Mouse (Mus musculus) ES-E14 (cell line): ENCODE measurements at regions not wholly inside any gene's neighbourhood (a gene's known extent, or its start where the extent isn't known, plus 50 kb on each side); places are given as distances from the start of the nearest gene placed in this dataset.

Experiments used
- DNase-seq: peaks from one replicate; pipeline ENCODE4 v3.0.0-alpha.2; 2013; ENCODE audit warnings: low read depth, low spot score
- H3K27ac ChIP-seq: 2 replicates; pipeline ENCODE4 v1.5.1; 2012; ENCODE audit warnings: low read depth, mild to moderate bottlenecking, low read length, moderate library complexity, mixed read lengths; ENCODE audit not compliant: poor library complexity, insufficient read depth, severe bottlenecking
- H3K36me3 ChIP-seq: 2 replicates; pipeline ENCODE4 v1.6.1; 2012; ENCODE audit warnings: mild to moderate bottlenecking, low read length, moderate library complexity, mixed read lengths; ENCODE audit not compliant: control insufficient read depth, poor library complexity, insufficient read depth, severe bottlenecking
- H3K4me1 ChIP-seq, 2 experiments: fragments of 150-350 bp in 1 of 2; sonication (generic) in 1 of 2; 2 replicates each; pipeline ENCODE4 v1.6.1; 2012; ENCODE audit warnings: low read length in 2 of 2, mild to moderate bottlenecking in 1 of 2, mixed read lengths in 1 of 2; ENCODE audit not compliant: control insufficient read depth in 2 of 2, insufficient read depth in 2 of 2, poor library complexity in 1 of 2
- H3K4me3 ChIP-seq, 2 experiments: fragments of 150-350 bp in 1 of 2; sonication (generic) in 1 of 2; 2 replicates each; pipeline ENCODE4 v1.5.1; 2012; ENCODE audit warnings: low read length in 2 of 2, low read depth in 1 of 2, mild to moderate bottlenecking in 1 of 2, mixed read lengths in 1 of 2; ENCODE audit not compliant: insufficient read depth in 1 of 2, poor library complexity in 1 of 2, severe bottlenecking in 1 of 2
- H3K9ac ChIP-seq: 2 replicates; pipeline ENCODE4 v1.6.1; 2012; ENCODE audit warnings: low read depth, mild to moderate bottlenecking, low read length, mixed read lengths; ENCODE audit not compliant: poor library complexity, insufficient read depth, severe bottlenecking
- H3K9me3 ChIP-seq: fragments of 150-350 bp; sonication (generic); 2 replicates; pipeline ENCODE4 v1.6.1; 2012; ENCODE audit warnings: low read depth, mild to moderate bottlenecking, low read length; ENCODE audit not compliant: control insufficient read depth, insufficient read depth
- CHD2 ChIP-seq: IDR thresholded peaks from 2 replicates; pipeline ENCODE4 v1.6.1; 2014; ENCODE audit warnings: mild to moderate bottlenecking, low read depth, low read length, inconsistent platforms
- HCFC1 ChIP-seq: IDR thresholded peaks from 2 replicates; pipeline ENCODE4 v1.6.1; 2012; ENCODE audit warnings: low read length, inconsistent platforms, borderline replicate concordance; ENCODE audit not compliant: insufficient read depth
- MAFK ChIP-seq: IDR thresholded peaks from 2 replicates; pipeline ENCODE4 v1.6.1; 2014; ENCODE audit warnings: mild to moderate bottlenecking, low read depth, low read length, inconsistent platforms; ENCODE audit not compliant: insufficient read depth
- ZC3H11A ChIP-seq: IDR thresholded peaks from 2 replicates; pipeline ENCODE4 v1.6.1; 2012; ENCODE audit warnings: low read depth, mild to moderate bottlenecking, inconsistent platforms, low read length, borderline replicate concordance
- ZNF384 ChIP-seq: IDR thresholded peaks from 2 replicates; pipeline ENCODE4 v1.6.1; 2012; ENCODE audit warnings: low read depth, low read length, inconsistent platforms
- in situ Hi-C, 2 experiments: fragments of 600-800 bp; cut with MboI; formaldehyde crosslinking; loops; one replicate each; pipeline ENCODE4 v1.15.1; 2025; ENCODE audit warnings: low sequenced_read_pairs in 2 of 2, inconsistent platforms in 1 of 2; ENCODE audit not compliant: unreplicated experiment in 2 of 2

DNA sequence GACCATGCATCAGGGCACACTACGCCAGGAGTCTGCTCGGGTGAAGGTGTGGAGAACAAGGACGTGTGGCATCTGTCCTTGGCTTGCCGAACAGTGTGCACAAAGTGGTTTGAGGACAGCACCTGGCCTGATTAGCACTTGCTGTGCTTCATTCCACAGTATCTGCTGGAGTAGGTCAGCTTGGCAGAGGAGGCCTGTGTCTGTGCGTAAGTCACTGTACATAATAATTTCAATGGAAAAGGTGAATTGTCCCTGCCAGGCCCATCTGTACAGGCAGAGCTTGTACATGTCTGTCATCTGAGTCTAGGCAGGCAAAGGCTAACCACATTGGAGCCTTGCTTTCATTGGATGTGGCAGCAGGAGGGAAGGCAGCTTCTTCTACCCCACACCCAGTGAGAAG is 979.5 kb upstream of the Car8 start:
- H3K4me1 ChIP-seq = no peaks in the 10 kb centered on the region
- no peak for DNase-seq
- H3K9ac ChIP-seq = no peak overlapping the region
- no peak for TF ChIP-seq CHD2
- no peak for TF ChIP-seq HCFC1
- TF ChIP-seq ZNF384 = no peak
- TF ChIP-seq ZC3H11A = no peak
- TF ChIP-seq MAFK = no peak
- no peak overlapping the region for H3K27ac ChIP-seq
- in situ Hi-C loops = no loop called here
- H3K4me3 ChIP-seq = no peak overlapping the region
- no peaks in the 10 kb centered on the region for H3K36me3 ChIP-seq
- H3K9me3 ChIP-seq = no peaks in the 10 kb centered on the region

DNA sequence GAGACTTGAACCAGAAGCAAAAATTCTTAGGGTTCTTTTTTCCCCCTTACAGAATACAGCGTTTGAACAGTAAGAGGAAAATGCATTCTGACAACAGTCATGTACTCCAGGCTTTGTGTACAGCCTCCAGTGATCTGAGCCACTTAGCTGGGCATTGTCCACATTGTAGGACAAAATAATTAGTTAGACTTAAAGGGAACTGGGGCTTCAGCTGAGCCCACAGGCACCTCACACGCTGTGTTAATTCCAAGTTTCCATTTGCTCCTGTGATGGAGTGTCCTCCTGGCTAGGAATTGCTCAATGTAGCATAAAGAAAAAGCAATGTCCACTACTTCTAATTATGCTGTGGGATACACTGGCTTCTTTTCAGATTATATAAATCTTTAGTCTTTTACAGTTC is 969.8 kb upstream of the Car8 start:
- DNase-seq = no peak
- no peaks in the 10 kb centered on the region for H3K36me3 ChIP-seq
- H3K9ac ChIP-seq = no peak overlapping the region
- TF ChIP-seq MAFK = no peak
- no peak for TF ChIP-seq CHD2
- TF ChIP-seq ZNF384 = no peak
- no peak for TF ChIP-seq HCFC1
- no peak for TF ChIP-seq ZC3H11A
- no peak overlapping the region for H3K27ac ChIP-seq
- no peaks in the 10 kb centered on the region for H3K4me1 ChIP-seq
- no peaks in the 10 kb centered on the region for H3K9me3 ChIP-seq
- H3K4me3 ChIP-seq = no peak overlapping the region
- in situ Hi-C loops = no loop called here

DNA sequence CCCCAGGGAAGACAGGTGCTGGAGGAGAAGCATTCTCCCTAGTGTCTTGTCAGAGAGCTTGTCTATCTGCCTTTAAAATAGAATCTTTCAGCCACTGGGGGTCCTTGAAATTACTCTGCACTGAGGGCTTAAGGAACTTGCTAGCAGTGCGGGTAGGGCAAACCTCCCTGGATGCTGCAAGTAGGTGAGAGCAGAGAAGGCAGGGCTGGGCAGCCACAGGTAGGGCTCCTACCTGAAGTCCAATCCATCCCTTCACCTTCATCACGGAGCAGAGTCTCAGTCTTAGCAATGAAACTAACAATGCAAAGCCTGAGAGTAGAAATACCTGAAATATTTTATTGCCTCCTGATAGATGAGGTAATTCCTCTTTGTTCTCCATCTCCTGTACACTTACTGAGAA is 961.2 kb upstream of the Car8 start:
- TF ChIP-seq HCFC1 (no peak), CHD2 (no peak), ZNF384 (no peak), ZC3H11A (no peak), MAFK (no peak)
- in situ Hi-C loops = no loop called here
- Histone ChIP-seq H3K4me1 (no peaks in the 10 kb centered on the region), H3K4me3 (no peak overlapping the region), H3K27ac (no peak overlapping the region), H3K9ac (no peak overlapping the region), H3K36me3 (no peaks in the 10 kb centered on the region), H3K9me3 (no peaks in the 10 kb centered on the region)
- DNase-seq = no peak

DNA sequence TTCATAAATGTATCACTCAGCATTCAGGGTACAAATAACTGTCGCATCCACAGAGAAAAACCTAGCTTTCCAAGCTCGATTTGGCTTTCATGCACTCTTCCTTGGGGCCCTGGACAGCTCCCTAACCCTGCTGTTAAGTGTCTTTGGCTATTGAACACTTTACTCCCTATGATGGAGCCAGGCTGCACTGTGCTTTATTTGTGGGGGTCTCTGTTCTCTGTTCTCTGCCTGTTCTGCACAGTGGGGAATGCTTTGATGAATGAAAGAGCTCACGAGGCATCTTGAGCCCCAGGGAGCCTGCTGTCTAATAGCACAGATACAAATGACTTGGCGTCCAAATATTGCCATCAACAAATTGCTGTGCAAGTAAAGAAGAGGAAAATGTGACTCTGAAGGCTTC is 957.6 kb upstream of the Car8 start:
- H3K27ac ChIP-seq = no peak overlapping the region
- H3K36me3 ChIP-seq = no peaks in the 10 kb centered on the region
- H3K4me1 ChIP-seq = no peaks in the 10 kb centered on the region
- TF ChIP-seq CHD2 = no peak
- TF ChIP-seq ZC3H11A = no peak
- no peak for TF ChIP-seq MAFK
- no peak for TF ChIP-seq HCFC1
- TF ChIP-seq ZNF384 = no peak
- no peak for DNase-seq
- in situ Hi-C loops = no loop called here
- H3K4me3 ChIP-seq = no peak overlapping the region
- no peaks in the 10 kb centered on the region for H3K9me3 ChIP-seq
- no peak overlapping the region for H3K9ac ChIP-seq

DNA sequence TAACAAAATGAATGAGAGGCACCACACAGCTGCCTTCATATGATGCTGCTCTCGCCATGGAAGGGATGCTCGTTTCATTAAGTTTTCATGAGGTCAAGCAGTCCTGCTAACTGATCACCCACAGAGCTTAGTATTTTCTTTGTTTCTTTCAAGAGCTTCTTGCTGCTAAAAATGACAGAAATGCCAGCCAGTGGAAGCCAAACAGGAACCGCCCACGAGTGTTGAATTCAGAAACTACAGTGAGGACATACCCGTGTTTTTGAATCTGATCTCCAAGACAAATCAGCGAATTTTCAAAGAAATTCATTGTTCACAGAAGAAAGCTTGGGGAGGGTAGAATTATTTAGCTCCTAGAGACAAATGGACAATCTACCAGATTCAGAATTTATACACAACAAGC is 954.3 kb upstream of the Car8 start:
- TF ChIP-seq CHD2 (no peak), ZC3H11A (no peak), MAFK (no peak), ZNF384 (no peak), HCFC1 (no peak)
- no peaks in the 10 kb centered on the region for H3K36me3 ChIP-seq
- no peak for DNase-seq
- H3K9me3 ChIP-seq = no peaks in the 10 kb centered on the region
- no peaks in the 10 kb centered on the region for H3K4me1 ChIP-seq
- H3K9ac ChIP-seq = no peak overlapping the region
- no peak overlapping the region for H3K4me3 ChIP-seq
- in situ Hi-C loops = no loop called here
- no peak overlapping the region for H3K27ac ChIP-seq
